Mouse (Mus musculus) MEL (cell line): Measurements from ENCODE around the gene Cd3g. TPM values are rescaled to one million over a fixed set of nuclear protein-coding genes. Genes with fewer than 3 reads are reported as not detected.
A peak's percentile ranks its signal among the peaks of the same experiment; 100 is the strongest.

Source experiments
- DNase-seq: peaks from one replicate; pipeline ENCODE4 v3.0.0; 2011; ENCODE audit warnings: low read depth, low spot score
- H3K27ac ChIP-seq: 2 replicates; pipeline ENCODE4 v1.5.1; 2012; ENCODE audit warnings: low read depth, mild to moderate bottlenecking, control low read depth, low read length, moderate library complexity; ENCODE audit not compliant: control insufficient read depth
- H3K27me3 ChIP-seq, 2 experiments: fragments of 150-350 bp in 1 of 2; sonication (generic) in 1 of 2; 2 replicates each; pipeline ENCODE4 v1.6.1; 2012; ENCODE audit warnings: low read length in 2 of 2, mild to moderate bottlenecking in 2 of 2, improper control_type of control experiment in 1 of 2, moderate library complexity in 1 of 2; ENCODE audit not compliant: insufficient read depth in 2 of 2, control insufficient read depth in 1 of 2
- H3K36me3 ChIP-seq, 2 experiments: 2 replicates each; pipeline ENCODE4 v1.6.1; 2012 to 2014; ENCODE audit warnings: low read length in 2 of 2, improper control_type of control experiment in 1 of 2, inconsistent platforms in 1 of 2, mild to moderate bottlenecking in 1 of 2; ENCODE audit not compliant: insufficient read depth in 2 of 2, control insufficient read depth in 1 of 2
- H3K4me1 ChIP-seq, 2 experiments: fragments of 150-350 bp in 1 of 2; sonication (generic) in 1 of 2; 2 replicates each; pipeline ENCODE4 v1.6.1; 2012; ENCODE audit warnings: low read length in 2 of 2, improper control_type of control experiment in 1 of 2, mild to moderate bottlenecking in 1 of 2; ENCODE audit not compliant: insufficient read depth in 2 of 2, control insufficient read depth in 1 of 2
- H3K4me3 ChIP-seq, 2 experiments: fragments of 150-350 bp in 1 of 2; sonication (generic) in 1 of 2; 2 replicates each; pipeline ENCODE4 v1.5.1; 2012; ENCODE audit warnings: low read depth in 2 of 2, low read length in 2 of 2, mild to moderate bottlenecking in 2 of 2, moderate library complexity in 2 of 2, control low read depth in 1 of 2, improper control_type of control experiment in 1 of 2; ENCODE audit not compliant: control insufficient read depth in 1 of 2, insufficient read depth in 1 of 2
- H3K79me2 ChIP-seq: 2 replicates; pipeline ENCODE4 v1.6.1; 2012; ENCODE audit warnings: mild to moderate bottlenecking, low read length, moderate library complexity; ENCODE audit not compliant: control insufficient read depth, poor library complexity, insufficient read depth
- H3K9ac ChIP-seq: 2 replicates; pipeline ENCODE4 v1.6.1; 2012; ENCODE audit warnings: low read depth, mild to moderate bottlenecking, control low read depth, low read length, moderate library complexity; ENCODE audit not compliant: control insufficient read depth, poor library complexity, severe bottlenecking
- H3K9me3 ChIP-seq: fragments of 150-350 bp; sonication (generic); replicated peaks from 2 replicates; pipeline ENCODE4 v1.6.1; 2012; ENCODE audit warnings: mild to moderate bottlenecking, low read length, improper control_type of control experiment, moderate library complexity; ENCODE audit not compliant: insufficient read depth
- CHD2 ChIP-seq: IDR thresholded peaks from 2 replicates; pipeline ENCODE4 v1.6.1; 2011; ENCODE audit warnings: low read length, improper control_type of control experiment
- ELF1 ChIP-seq: IDR thresholded peaks from 2 replicates; pipeline ENCODE4 v1.6.1; 2014; ENCODE audit warnings: low read depth, mild to moderate bottlenecking, inconsistent platforms, low read length, improper control_type of control experiment, moderate library complexity
- EP300 ChIP-seq, 2 experiments: IDR thresholded peaks; 2 replicates each; pipeline ENCODE4 v1.6.1; 2011; ENCODE audit warnings: improper control_type of control experiment in 2 of 2, low read length in 2 of 2, low read depth in 1 of 2, mild to moderate bottlenecking in 1 of 2
- ETS1 ChIP-seq: IDR thresholded peaks from 2 replicates; pipeline ENCODE4 v1.6.1; 2012; ENCODE audit warnings: low read depth, mild to moderate bottlenecking, inconsistent platforms, low read length, improper control_type of control experiment, moderate library complexity
- GABPA ChIP-seq: IDR thresholded peaks from 2 replicates; pipeline ENCODE4 v1.6.1; 2012; ENCODE audit warnings: low read depth, mild to moderate bottlenecking, inconsistent platforms, low read length, improper control_type of control experiment, moderate library complexity
- GATA1 ChIP-seq: IDR thresholded peaks from 2 replicates; pipeline ENCODE4 v1.6.1; 2011; ENCODE audit warnings: low read depth, low read length, improper control_type of control experiment
- HCFC1 ChIP-seq: IDR thresholded peaks from 2 replicates; pipeline ENCODE4 v1.6.1; 2012; ENCODE audit warnings: low read depth, mild to moderate bottlenecking, inconsistent platforms, low read length, improper control_type of control experiment, moderate library complexity
- JUND ChIP-seq: IDR thresholded peaks from 2 replicates; pipeline ENCODE4 v1.6.1; 2011; ENCODE audit warnings: low read depth, mild to moderate bottlenecking, improper control_type of control experiment, low read length
- MAZ ChIP-seq: IDR thresholded peaks from 2 replicates; pipeline ENCODE4 v1.6.1; 2012; ENCODE audit warnings: low read depth, mild to moderate bottlenecking, inconsistent platforms, low read length, improper control_type of control experiment
- MEF2A ChIP-seq: IDR thresholded peaks from 2 replicates; pipeline ENCODE4 v1.6.1; 2014; ENCODE audit warnings: low read depth, mild to moderate bottlenecking, inconsistent platforms, low read length, improper control_type of control experiment; ENCODE audit not compliant: poor library complexity, insufficient replicate concordance, severe bottlenecking; ENCODE audit errors: extremely low read depth
- MYB ChIP-seq: IDR thresholded peaks from 2 replicates; pipeline ENCODE4 v1.6.1; 2011; ENCODE audit warnings: mild to moderate bottlenecking, low read depth, low read length, improper control_type of control experiment
- MYC ChIP-seq: IDR thresholded peaks from 2 replicates; pipeline ENCODE4 v1.6.1; 2011; ENCODE audit warnings: low read depth, mild to moderate bottlenecking, low read length, improper control_type of control experiment, moderate library complexity
- NRF1 ChIP-seq: IDR thresholded peaks from 2 replicates; pipeline ENCODE4 v1.6.1; 2014; ENCODE audit warnings: low read depth, mild to moderate bottlenecking, inconsistent platforms, low read length, improper control_type of control experiment, moderate library complexity; ENCODE audit not compliant: poor library complexity, insufficient read depth, severe bottlenecking
- POLR2A ChIP-seq, 2 experiments: IDR thresholded peaks; 2 replicates each; pipeline ENCODE4 v1.6.1; 2011 to 2012; ENCODE audit warnings: low read length in 2 of 2, mild to moderate bottlenecking in 2 of 2, control low read depth in 1 of 2, improper control_type of control experiment in 1 of 2, low read depth in 1 of 2, moderate library complexity in 1 of 2; ENCODE audit not compliant: control insufficient read depth in 1 of 2, insufficient read depth in 1 of 2, poor library complexity in 1 of 2
- POLR2AphosphoS5 ChIP-seq: IDR thresholded peaks from 2 replicates; pipeline ENCODE4 v1.6.1; 2012; ENCODE audit warnings: low read depth, borderline replicate concordance, mild to moderate bottlenecking, inconsistent platforms, low read length, moderate library complexity, mixed read lengths
- TAL1 ChIP-seq: IDR thresholded peaks from 2 replicates; pipeline ENCODE4 v1.6.1; 2012; ENCODE audit warnings: mild to moderate bottlenecking, inconsistent platforms, low read length, moderate library complexity, mixed read lengths
- TBP ChIP-seq: IDR thresholded peaks from 2 replicates; pipeline ENCODE4 v1.8.0; 2011; ENCODE audit warnings: low read depth, low read length, improper control_type of control experiment
- TCF12 ChIP-seq: IDR thresholded peaks from 2 replicates; pipeline ENCODE4 v1.6.1; 2014; ENCODE audit warnings: low read depth, mild to moderate bottlenecking, inconsistent platforms, low read length, improper control_type of control experiment, moderate library complexity
- UBTF ChIP-seq: IDR thresholded peaks from 2 replicates; pipeline ENCODE4 v1.6.1; 2012; ENCODE audit warnings: low read depth, mild to moderate bottlenecking, inconsistent platforms, low read length, improper control_type of control experiment, moderate library complexity, borderline replicate concordance; ENCODE audit not compliant: insufficient read depth
- USF1 ChIP-seq: IDR thresholded peaks from 2 replicates; pipeline ENCODE4 v1.6.1; 2014; ENCODE audit warnings: low read depth, mild to moderate bottlenecking, inconsistent platforms, low read length, improper control_type of control experiment, moderate library complexity
- USF2 ChIP-seq, 2 experiments: IDR thresholded peaks; 2 replicates each; pipeline ENCODE4 v1.6.1; 2011 to 2012; ENCODE audit warnings: improper control_type of control experiment in 2 of 2, low read length in 2 of 2, borderline replicate concordance in 1 of 2, inconsistent platforms in 1 of 2, low read depth in 1 of 2, mild to moderate bottlenecking in 1 of 2; ENCODE audit not compliant: insufficient read depth in 1 of 2
- ZMIZ1 ChIP-seq: IDR thresholded peaks from 2 replicates; pipeline ENCODE4 v1.6.1; 2012; ENCODE audit warnings: low read depth, mild to moderate bottlenecking, inconsistent platforms, low read length, improper control_type of control experiment, moderate library complexity
- ZNF384 ChIP-seq: IDR thresholded peaks from 2 replicates; pipeline ENCODE4 v1.6.1; 2012; ENCODE audit warnings: low read depth, mild to moderate bottlenecking, inconsistent platforms, low read length, improper control_type of control experiment
- polyA plus RNA-seq, 2 experiments: library from polyadenylated mRNA; stranded (reverse) in 1 of 2; unstranded in 1 of 2; fragments of >175 nt in 1 of 2; fragments of >200 nt in 1 of 2; gene quantifications; 2 replicates each; pipeline versions ENCODE4 v1.2.1 to v1.2.4; 2012; ENCODE audit warnings: low replicate concordance in 2 of 2, low read depth in 1 of 2; ENCODE audit not compliant: insufficient read length in 2 of 2, insufficient read depth in 1 of 2, missing spikeins in 1 of 2
- total RNA-seq: library from RNA; depleted of rRNA; stranded (reverse); fragments of 300-350 nt; gene quantifications from 2 replicates; pipeline ENCODE4 v1.2.3, GENCODE M21; 2012

Gene Cd3g
- total and polyA plus RNA-seq, 3 experiments: 0.35 to 0.47 TPM; not detected in 1

DNA sequence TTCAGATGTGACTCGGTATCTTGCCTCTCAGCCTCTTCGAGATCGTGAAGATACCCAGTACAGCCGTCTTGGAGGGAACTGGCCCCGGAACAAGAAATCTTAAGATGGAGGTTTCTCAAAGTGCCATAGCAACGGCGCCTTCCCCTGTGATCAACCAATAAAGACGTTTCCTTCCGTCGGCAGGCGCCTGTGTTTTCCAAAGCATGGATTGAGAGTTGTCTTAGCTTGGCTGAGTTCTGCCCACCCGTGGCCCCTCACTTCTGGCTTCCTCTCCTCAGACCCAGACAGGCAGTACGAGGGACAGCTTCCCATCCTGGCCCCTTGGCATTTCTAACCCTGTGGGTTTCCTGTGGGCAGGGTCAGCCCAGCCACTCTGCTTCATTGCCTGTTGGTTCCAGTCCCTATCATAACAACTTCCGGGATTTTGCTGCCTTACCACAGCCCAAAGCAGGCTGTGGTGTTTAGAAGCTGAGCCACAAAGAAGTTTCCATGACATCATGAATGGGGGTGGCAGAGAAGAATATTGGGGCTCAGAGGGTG is 6.1 kb upstream of the Cd3g start (continued):
- TF ChIP-seq ZMIZ1: 0 out of 2 replicates have a peak, but pooled peaks have one; percentile 58
- no peak for TF ChIP-seq ZNF384
- peak; percentile 94 for TF ChIP-seq ETS1
- 0 out of 2 replicates have a peak, but pooled peaks have one; percentile 33 for TF ChIP-seq GABPA
- no peak for TF ChIP-seq CHD2
- TF ChIP-seq USF1: 0 out of 2 replicates have a peak, but pooled peaks have one; percentile 16
- peak; percentile 43 to 65; a peak in 2 of 4 replicates for TF ChIP-seq POLR2A (IDR thresholded peaks at IDR 0.05; ENCODE audit: control insufficient read depth in 1 of 2, insufficient read depth in 1 of 2, low read depth in 1 of 2, low read length in 2 of 2, poor library complexity in 1 of 2)
- no peak for TF ChIP-seq UBTF
- TF ChIP-seq GATA1: no peak
- TF ChIP-seq EP300 (IDR thresholded peaks at IDR 0.05; ENCODE audit: low read depth in 1 of 2, low read length in 2 of 2): peak; percentile 53 to 79; a peak in 2 of 4 replicates
- TF ChIP-seq POLR2AphosphoS5: no peak
- no peak; the same call in 1 of the 2 replicates for TF ChIP-seq TCF12
- TF ChIP-seq TBP: peak; percentile 57; the same call in 1 of the 2 replicates

GRCm38 (mm10) chr9:44985721-44986161 is 5.5 kb upstream of the Cd3g start:
- no peak for TF ChIP-seq ZNF384
- TF ChIP-seq MAZ: no peak
- no peak for TF ChIP-seq USF2 (IDR thresholded peaks at IDR 0.05; ENCODE audit: borderline replicate concordance in 1 of 2, insufficient read depth in 1 of 2, low read depth in 1 of 2, low read length in 2 of 2)
- TF ChIP-seq TAL1: no peak
- TF ChIP-seq MYC: no peak
- TF ChIP-seq POLR2A (IDR thresholded peaks at IDR 0.05; ENCODE audit: control insufficient read depth in 1 of 2, insufficient read depth in 1 of 2, low read depth in 1 of 2, low read length in 2 of 2, poor library complexity in 1 of 2): no peak
- no peak for TF ChIP-seq CHD2
- no peak for TF ChIP-seq TBP
- TF ChIP-seq NRF1: no peak
- TF ChIP-seq JUND: no peak
- TF ChIP-seq MYB: no peak
- no peak for TF ChIP-seq UBTF
- TF ChIP-seq ELF1: no peak
- TF ChIP-seq MEF2A: no peak
- TF ChIP-seq HCFC1: no peak
- peaks cover 12 to 28% of the 10 kb centered on the region in 2 experiments for H3K4me1 ChIP-seq
- peak overlapping the region; percentile 57 to 64 for H3K4me3 ChIP-seq
- H3K79me2 ChIP-seq: no peaks in the 10 kb centered on the region
- H3K9ac ChIP-seq: peak overlapping the region; percentile 76
- peaks cover 0 to 23% of the 10 kb centered on the region in 2 experiments; a peak in 2 of 4 replicates for H3K36me3 ChIP-seq
- H3K27me3 ChIP-seq: no peaks in the 10 kb centered on the region
- no peak for DNase-seq
- H3K9me3 ChIP-seq: no peaks in the 10 kb centered on the region
- H3K27ac ChIP-seq: peak overlapping the region; percentile 97
